Mouse (Mus musculus): ENCODE data around the gene Olfr1219. TPM values are rescaled to one million over a fixed set of nuclear protein-coding genes. Genes with fewer than 3 reads are reported as not detected.

Gene Olfr1219
- total and polyA plus RNA-seq, 2 experiments: not detected

DNA sequence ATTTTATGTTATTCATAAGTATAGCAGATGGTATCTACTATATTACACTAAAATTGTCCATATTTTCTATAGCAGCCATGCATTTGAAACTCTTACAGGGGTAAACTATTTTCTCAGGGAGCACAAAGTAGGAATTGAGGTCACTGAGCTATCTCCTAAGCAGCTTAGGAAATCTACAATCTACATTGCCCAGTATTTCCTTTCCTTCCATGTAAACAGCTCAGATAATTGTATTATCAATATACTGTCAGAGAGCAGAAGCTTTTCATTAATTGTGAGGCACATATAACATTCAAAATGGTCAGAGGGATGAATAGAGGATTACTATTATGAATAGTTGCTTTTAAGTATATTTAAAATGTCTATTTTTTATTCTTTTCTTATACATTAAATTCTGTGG lies 1.8 kb downstream of the Olfr1219 start:
- TF ChIP-seq CTCF (IDR thresholded peaks at IDR 0.05; ENCODE audit: low read depth, low read length) (no peak), POLR2A (IDR thresholded peaks at IDR 0.05; ENCODE audit: extremely low read depth, insufficient read depth, low read length) (no peak)
- Histone ChIP-seq H3K36me3 (ENCODE audit: control insufficient read depth, insufficient read depth, low read length) (no peaks in the 10 kb centered on the region), H3K79me2 (ENCODE audit: control insufficient read depth, insufficient read depth, low read length) (no peaks in the 10 kb centered on the region), H3K27me3 (ENCODE audit: control insufficient read depth, insufficient read depth, low read length) (no peaks in the 10 kb centered on the region), H3K4me1 (ENCODE audit: control insufficient read depth, insufficient read depth, low read length) (no peaks in the 10 kb centered on the region), H3K27ac (replicated peaks; ENCODE audit: insufficient read depth, low read depth, low read length) (no peak overlapping the region), H3K4me3 (ENCODE audit: insufficient read depth, low read depth, low read length) (no peak overlapping the region), H3K9ac (ENCODE audit: low read depth, low read length) (no peak overlapping the region)
- no peak for DNase-seq (ENCODE audit: extremely low read depth, low read depth, low spot score)

DNA sequence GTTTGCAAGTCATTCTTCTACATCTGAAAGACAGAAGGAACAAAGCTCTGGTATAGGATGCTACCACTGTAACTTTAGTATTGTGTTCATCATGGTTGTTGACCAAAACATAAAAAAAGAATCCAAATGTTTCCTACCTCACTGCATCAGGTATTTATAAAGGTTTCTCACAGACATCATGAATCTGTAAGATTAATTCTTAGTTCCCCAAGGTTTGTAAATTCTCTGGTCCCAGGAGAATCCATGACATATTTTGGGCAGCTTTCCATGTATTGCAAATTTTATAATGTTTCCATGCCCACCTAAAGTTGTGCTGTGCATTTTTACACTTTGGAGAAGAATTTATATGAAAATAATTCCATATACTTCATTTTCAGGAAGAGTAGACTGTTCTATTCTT lies 22.2 kb downstream of the Olfr1219 start, which contains the start of gene Olfr1218:
Olfr1218 (minus strand) TSS at position 101 of the 400 bp plus-strand sequence.
- Histone ChIP-seq H3K27me3 (ENCODE audit: control insufficient read depth, insufficient read depth, low read length) (no peaks in the 10 kb centered on the region), H3K9ac (ENCODE audit: low read depth, low read length) (no peak within 1 kb of the TSS), H3K36me3 (ENCODE audit: control insufficient read depth, insufficient read depth, low read length) (no peaks in the 10 kb centered on the region), H3K27ac (replicated peaks; ENCODE audit: insufficient read depth, low read depth, low read length) (no peak within 1 kb of the TSS), H3K4me3 (ENCODE audit: insufficient read depth, low read depth, low read length) (no peak within 1 kb of the TSS), H3K4me1 (ENCODE audit: control insufficient read depth, insufficient read depth, low read length) (no peaks in the 10 kb centered on the region), H3K79me2 (ENCODE audit: control insufficient read depth, insufficient read depth, low read length) (no peaks in the 10 kb centered on the region)
- TF ChIP-seq POLR2A (IDR thresholded peaks at IDR 0.05; ENCODE audit: extremely low read depth, insufficient read depth, low read length) (no peak), CTCF (IDR thresholded peaks at IDR 0.05; ENCODE audit: low read depth, low read length) (no peak)
- DNase-seq (ENCODE audit: extremely low read depth, low read depth, low spot score): no peak

DNA sequence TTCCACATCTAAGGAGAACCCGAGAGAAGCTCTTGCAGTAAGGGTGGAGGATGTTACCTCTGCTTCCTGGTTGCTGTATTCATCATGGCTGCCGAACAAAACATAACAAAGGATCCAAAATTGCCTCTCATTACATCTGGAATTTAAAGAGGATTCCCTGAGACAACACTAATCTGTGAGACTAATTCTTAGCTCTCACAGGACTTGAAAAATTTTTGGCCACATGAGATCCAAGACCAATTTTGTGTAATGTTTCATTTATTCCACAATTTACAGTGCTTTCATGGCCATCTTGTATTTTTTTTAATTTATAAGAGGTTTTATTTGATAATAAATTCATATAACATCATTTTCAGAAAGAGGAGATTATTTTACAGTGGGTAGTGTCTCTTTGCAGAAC lies 51.3 kb downstream of the Olfr1219 start, which contains the start of gene Olfr1217:
Olfr1217 (minus strand) TSS at position 101 of the 400 bp plus-strand sequence.
- Histone ChIP-seq H3K27ac (replicated peaks; ENCODE audit: insufficient read depth, low read depth, low read length) (no peak within 1 kb of the TSS), H3K9ac (ENCODE audit: low read depth, low read length) (no peak within 1 kb of the TSS), H3K4me3 (ENCODE audit: insufficient read depth, low read depth, low read length) (no peak within 1 kb of the TSS), H3K79me2 (ENCODE audit: control insufficient read depth, insufficient read depth, low read length) (no peaks in the 10 kb centered on the region), H3K4me1 (ENCODE audit: control insufficient read depth, insufficient read depth, low read length) (no peaks in the 10 kb centered on the region), H3K36me3 (ENCODE audit: control insufficient read depth, insufficient read depth, low read length) (no peaks in the 10 kb centered on the region), H3K27me3 (ENCODE audit: control insufficient read depth, insufficient read depth, low read length) (no peaks in the 10 kb centered on the region)
- no peak for DNase-seq (ENCODE audit: extremely low read depth, low read depth, low spot score)
- 48% methylated on average over 2 of the region's 2 CpGs for WGBS
- TF ChIP-seq CTCF (IDR thresholded peaks at IDR 0.05; ENCODE audit: low read depth, low read length) (no peak), POLR2A (IDR thresholded peaks at IDR 0.05; ENCODE audit: extremely low read depth, insufficient read depth, low read length) (no peak)

Other genes starting within 250 kb of the Olfr1219 start
- not detected in 2 replicates for gene Olfr1204, start 234.2 kb downstream of the Olfr1219 start, total RNA-seq (2014; rRNA removed)
- gene Olfr1204, start 234.2 kb downstream of the Olfr1219 start, polyA plus RNA-seq (2012; rRNA removed): not detected in 2 replicates
- gene Olfr1206, start 220.3 kb downstream of the Olfr1219 start, total RNA-seq (2014; rRNA removed): not detected in 2 replicates
- gene Olfr1206, start 220.3 kb downstream of the Olfr1219 start, polyA plus RNA-seq (2012; rRNA removed): not detected in 2 replicates
- gene Olfr1208, start 181.2 kb downstream of the Olfr1219 start, total RNA-seq (2014; rRNA removed): not detected in 2 replicates
- not detected in 2 replicates for gene Olfr1208, start 181.2 kb downstream of the Olfr1219 start, polyA plus RNA-seq (2012; rRNA removed)
- not detected in 2 replicates for gene Olfr1209, start 168.4 kb downstream of the Olfr1219 start, total RNA-seq (2014; rRNA removed)
- gene Olfr1209, start 168.4 kb downstream of the Olfr1219 start, polyA plus RNA-seq (2012; rRNA removed): not detected in 2 replicates
- gene Olfr1211, start 145.4 kb downstream of the Olfr1219 start, total RNA-seq (2014; rRNA removed): not detected in 2 replicates
- not detected in 2 replicates for gene Olfr1211, start 145.4 kb downstream of the Olfr1219 start, polyA plus RNA-seq (2012; rRNA removed)
- not detected in 2 replicates for gene Olfr1212, start 129.5 kb downstream of the Olfr1219 start, total RNA-seq (2014; rRNA removed)
- gene Olfr1212, start 129.5 kb downstream of the Olfr1219 start, polyA plus RNA-seq (2012; rRNA removed): not detected in 2 replicates
- not detected in 2 replicates for gene Gm13762, start 103.2 kb downstream of the Olfr1219 start, total RNA-seq (2014; rRNA removed)
- gene Gm13762, start 103.2 kb downstream of the Olfr1219 start, polyA plus RNA-seq (2012; rRNA removed): not detected in 2 replicates
- not detected in 2 replicates for gene Olfr1214, start 90.9 kb downstream of the Olfr1219 start, total RNA-seq (2014; rRNA removed)
- not detected in 2 replicates for gene Olfr1214, start 90.9 kb downstream of the Olfr1219 start, polyA plus RNA-seq (2012; rRNA removed)
- not detected in 2 replicates for gene Olfr1215, start 76.5 kb downstream of the Olfr1219 start, total RNA-seq (2014; rRNA removed)
- not detected in 2 replicates for gene Olfr1215, start 76.5 kb downstream of the Olfr1219 start, polyA plus RNA-seq (2012; rRNA removed)
- gene Olfr1216, start 65.2 kb downstream of the Olfr1219 start, total RNA-seq (2014; rRNA removed): not detected in 2 replicates
- gene Olfr1216, start 65.2 kb downstream of the Olfr1219 start, polyA plus RNA-seq (2012; rRNA removed): not detected in 2 replicates
- not detected in 2 replicates for gene Olfr1217, start 51.4 kb downstream of the Olfr1219 start, total RNA-seq (2014; rRNA removed)
- not detected in 2 replicates for gene Olfr1217, start 51.4 kb downstream of the Olfr1219 start, polyA plus RNA-seq (2012; rRNA removed)
- not detected in 2 replicates for gene Olfr1218, start 22.3 kb downstream of the Olfr1219 start, total RNA-seq (2014; rRNA removed)
- not detected in 2 replicates for gene Olfr1218, start 22.3 kb downstream of the Olfr1219 start, polyA plus RNA-seq (2012; rRNA removed)
- gene Olfr1220, start 23.3 kb upstream of the Olfr1219 start, total RNA-seq (2014; rRNA removed): not detected in 2 replicates
- not detected in 2 replicates for gene Olfr1220, start 23.3 kb upstream of the Olfr1219 start, polyA plus RNA-seq (2012; rRNA removed)
- gene Olfr1221, start 33.8 kb upstream of the Olfr1219 start, total RNA-seq (2014; rRNA removed): not detected in 2 replicates
- gene Olfr1221, start 33.8 kb upstream of the Olfr1219 start, polyA plus RNA-seq (2012; rRNA removed): not detected in 2 replicates
- not detected in 2 replicates for gene Olfr1222, start 49.5 kb upstream of the Olfr1219 start, total RNA-seq (2014; rRNA removed)
- not detected in 2 replicates for gene Olfr1222, start 49.5 kb upstream of the Olfr1219 start, polyA plus RNA-seq (2012; rRNA removed)
- gene Olfr1223, start 68.0 kb upstream of the Olfr1219 start, total RNA-seq (2014; rRNA removed): not detected in 2 replicates
- not detected in 2 replicates for gene Olfr1223, start 68.0 kb upstream of the Olfr1219 start, polyA plus RNA-seq (2012; rRNA removed)
- not detected in 2 replicates for gene Olfr1224-ps1, start 80.6 kb upstream of the Olfr1219 start, total RNA-seq (2014; rRNA removed)
- gene Olfr1224-ps1, start 80.6 kb upstream of the Olfr1219 start, polyA plus RNA-seq (2012; rRNA removed): not detected in 2 replicates
- gene Olfr1225, start 91.2 kb upstream of the Olfr1219 start, total RNA-seq (2014; rRNA removed): not detected in 2 replicates
- gene Olfr1225, start 91.2 kb upstream of the Olfr1219 start, polyA plus RNA-seq (2012; rRNA removed): not detected in 2 replicates
- gene Olfr1226, start 116.5 kb upstream of the Olfr1219 start, total RNA-seq (2014; rRNA removed): not detected in 2 replicates
- gene Olfr1226, start 116.5 kb upstream of the Olfr1219 start, polyA plus RNA-seq (2012; rRNA removed): not detected in 2 replicates
- gene Olfr1228, start 170.5 kb upstream of the Olfr1219 start, total RNA-seq (2014; rRNA removed): not detected in 2 replicates
- gene Olfr1228, start 170.5 kb upstream of the Olfr1219 start, polyA plus RNA-seq (2012; rRNA removed): not detected in 2 replicates
- not detected in 2 replicates for gene Olfr1229, start 204.5 kb upstream of the Olfr1219 start, total RNA-seq (2014; rRNA removed)
- gene Olfr1229, start 204.5 kb upstream of the Olfr1219 start, polyA plus RNA-seq (2012; rRNA removed): not detected in 2 replicates
- not detected in 2 replicates for gene Olfr1230, start 213.8 kb upstream of the Olfr1219 start, total RNA-seq (2014; rRNA removed)
- gene Olfr1230, start 213.8 kb upstream of the Olfr1219 start, polyA plus RNA-seq (2012; rRNA removed): not detected in 2 replicates
- not detected in 2 replicates for gene Olfr1231, start 223.6 kb upstream of the Olfr1219 start, total RNA-seq (2014; rRNA removed)
- gene Olfr1231, start 223.6 kb upstream of the Olfr1219 start, polyA plus RNA-seq (2012; rRNA removed): not detected in 2 replicates
- gene Olfr1232, start 246.2 kb upstream of the Olfr1219 start, total RNA-seq (2014; rRNA removed): not detected in 2 replicates
- not detected in 2 replicates for gene Olfr1232, start 246.2 kb upstream of the Olfr1219 start, polyA plus RNA-seq (2012; rRNA removed)

Data from liver, adult 2 months (tissue).